Mouse (Mus musculus): ENCODE results near the gene Rbks.

DNA sequence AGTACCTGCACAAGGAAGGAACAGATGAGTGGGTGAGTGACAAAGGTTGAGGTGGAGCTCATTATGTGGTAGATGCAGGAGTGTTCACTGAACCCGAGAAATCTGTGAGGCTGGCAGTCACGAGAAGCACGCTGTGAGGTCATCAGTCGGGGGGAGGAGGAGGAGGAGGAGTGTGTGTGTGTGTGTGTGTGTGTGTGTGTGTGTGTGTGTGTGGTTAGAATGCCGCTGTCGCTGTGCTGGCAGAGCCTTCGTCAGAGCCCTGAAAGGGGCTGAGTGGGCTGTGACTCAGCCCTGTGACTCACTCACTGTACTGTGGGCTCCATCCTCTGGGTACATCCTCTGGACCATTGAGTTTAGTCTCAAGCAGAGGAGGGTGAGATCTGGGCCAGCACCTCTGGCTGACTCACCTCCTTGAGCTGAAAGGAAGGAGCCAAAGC, 120.9 kb downstream of the Rbks start:
- TF ChIP-seq POLR2A (IDR thresholded peaks at IDR 0.05; ENCODE audit: borderline replicate concordance, extremely low read depth, insufficient read depth, insufficient read length, poor library complexity, severe bottlenecking) (no peak), CTCF (IDR thresholded peaks at IDR 0.05; ENCODE audit: borderline replicate concordance, extremely low read depth, insufficient read depth, insufficient read length) (no peak)
